Mouse (Mus musculus): ENCODE measurements around the gene Phgdh.

DNA sequence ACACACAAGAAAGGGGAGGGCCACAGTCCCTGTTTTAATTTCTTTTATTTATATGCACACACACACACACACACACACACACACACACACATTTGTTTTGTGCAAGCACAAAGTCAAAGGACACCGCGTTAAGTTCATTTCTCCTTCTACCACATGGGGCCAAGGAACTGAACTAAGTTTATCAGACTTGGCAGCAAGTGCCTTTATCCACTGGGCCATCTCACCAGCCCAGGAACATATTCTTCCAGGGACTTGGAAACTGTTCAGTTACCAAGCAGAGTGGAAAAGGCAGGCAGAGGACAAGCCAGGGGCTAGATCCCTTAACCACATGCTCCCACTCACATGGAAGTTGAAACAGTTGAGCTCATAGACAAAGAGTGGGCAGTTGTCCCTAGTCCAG lies 29.0 kb upstream of the Phgdh start:
- TF ChIP-seq MYOG (IDR thresholded peaks at IDR 0.05; ENCODE audit: control insufficient read depth in 1 of 3, insufficient read depth in 1 of 3, insufficient read length in 2 of 3, low read depth in 2 of 3) (no peak), POLR2AphosphoS2 (IDR thresholded peaks at IDR 0.05; ENCODE audit: insufficient read length, low read depth) (no peak), POLR2A (IDR thresholded peaks at IDR 0.05; ENCODE audit: insufficient read length, low read depth) (no peak), E2F4 (IDR thresholded peaks at IDR 0.05; ENCODE audit: insufficient read depth) (no peak), MAX (IDR thresholded peaks at IDR 0.05; ENCODE audit: low read depth) (no peak), USF1 (IDR thresholded peaks at IDR 0.05; ENCODE audit: low read depth) (no peak), CEBPB (IDR thresholded peaks at IDR 0.05; ENCODE audit: insufficient read depth, poor library complexity, severe bottlenecking) (no peak), TCF12 (IDR thresholded peaks at IDR 0.05; ENCODE audit: insufficient read depth, poor library complexity, severe bottlenecking) (no peak), TCF3 (IDR thresholded peaks at IDR 0.05; ENCODE audit: insufficient read length, low read depth) (no peak), REST (IDR thresholded peaks at IDR 0.05; ENCODE audit: insufficient read depth, insufficient read length) (no peak), SRF (IDR thresholded peaks at IDR 0.05; ENCODE audit: control insufficient read depth, insufficient read length, low read depth) (no peak)
